Mouse (Mus musculus) right cerebral cortex, adult 18-20 months (tissue): Measurements from ENCODE around the gene Por.

Experiments used
- DNase-seq: peaks from one replicate; pipeline ENCODE4 v3.0.0; 2022; ENCODE audit warnings: mixed read lengths

The Por gene

GRCm38 (mm10) chr5:135730278-135730677 is 60.4 kb downstream of the Por start:
- no peak for DNase-seq

DNA sequence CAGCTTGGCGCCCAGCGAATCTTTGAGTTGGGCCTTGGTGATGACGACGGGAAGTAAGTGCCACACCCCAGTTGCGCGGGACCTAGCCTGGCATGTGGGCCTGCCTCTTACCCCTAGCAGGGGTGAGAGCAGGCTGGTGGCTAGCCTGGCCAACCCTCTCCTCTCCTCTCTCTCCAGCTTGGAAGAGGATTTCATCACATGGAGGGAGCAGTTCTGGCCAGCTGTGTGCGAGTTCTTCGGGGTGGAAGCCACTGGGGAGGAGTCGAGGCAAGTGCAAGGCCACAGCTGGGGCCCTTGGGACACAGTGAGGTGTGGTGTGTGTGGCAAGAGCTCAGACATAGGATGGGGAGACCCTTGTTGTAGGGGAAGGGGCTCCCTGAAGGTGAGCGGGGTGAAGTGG is 61.1 kb downstream of the Por start:
- no peak for DNase-seq

GRCm38 (mm10) chr5:135731322-135731721 is 61.5 kb downstream of the Por start:
- DNase-seq: no peak

DNA sequence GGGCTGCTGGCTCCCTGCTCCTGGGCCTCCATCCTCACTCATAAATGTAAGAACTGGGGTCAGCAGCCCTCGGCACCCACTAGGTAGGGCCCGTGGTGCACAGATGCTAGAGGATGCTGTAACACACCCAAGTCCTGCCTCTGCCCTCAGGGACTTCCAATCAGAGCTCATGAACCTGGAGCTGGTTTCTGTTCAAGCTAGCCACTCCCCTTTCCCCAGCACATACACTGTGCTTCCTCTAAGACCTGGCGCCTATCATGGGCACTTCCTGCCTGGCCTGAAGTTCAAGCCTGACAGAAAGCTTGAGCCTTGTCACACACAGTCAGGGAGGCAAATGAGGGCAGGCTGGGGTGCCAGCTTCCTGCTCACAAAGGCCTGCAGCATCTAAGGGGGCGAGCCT is 63.2 kb downstream of the Por start:
- DNase-seq: no peak

GRCm38 (mm10) chr5:135734057-135734680 is 64.3 kb downstream of the Por start:
- DNase-seq: no peak

DNA sequence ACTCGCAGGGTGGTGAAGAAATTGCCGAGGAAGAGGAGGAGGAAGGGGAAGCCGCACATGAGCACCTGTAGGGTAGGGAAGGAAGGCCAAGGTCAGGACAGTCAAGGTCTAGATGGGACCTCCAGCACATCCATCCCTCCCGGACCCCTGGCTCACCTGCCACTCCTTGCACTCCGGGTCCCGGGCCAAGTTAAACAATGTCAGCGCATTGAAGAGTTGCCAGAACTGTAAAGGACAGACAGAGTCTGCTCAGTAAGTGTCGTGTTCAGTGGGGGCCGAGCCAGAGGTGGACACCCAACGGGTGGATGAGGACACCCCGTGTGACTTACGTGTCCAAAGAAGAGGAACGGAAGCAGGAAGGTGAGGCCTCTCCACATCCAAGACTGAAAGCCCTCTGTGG is 65.9 kb downstream of the Por start:
- DNase-seq: no peak

- DNase-seq: no peak
Observed at GRCm38 (mm10) chr5:135736544-135736943, 66.7 kb downstream of the Por start.

DNA sequence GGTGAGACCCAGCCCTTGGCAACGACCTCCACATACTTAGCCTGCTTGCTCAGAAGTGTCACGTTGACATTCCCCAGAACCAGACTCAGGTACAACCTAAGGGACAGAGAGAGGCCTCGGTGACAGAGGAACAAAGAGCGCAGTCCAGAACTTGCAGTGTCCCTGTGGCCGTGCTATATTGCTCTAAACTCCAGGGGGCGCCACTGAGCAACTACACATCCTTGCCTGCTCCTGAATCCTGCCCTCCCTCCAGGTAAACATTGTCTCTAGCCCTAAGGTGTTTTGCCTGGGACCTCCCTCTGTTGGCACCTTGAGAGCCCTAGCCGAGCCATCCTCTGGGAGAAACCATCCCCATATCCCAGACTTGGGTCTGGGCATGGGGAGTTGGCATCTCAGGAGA is 67.3 kb downstream of the Por start:
- DNase-seq: no peak

DNA sequence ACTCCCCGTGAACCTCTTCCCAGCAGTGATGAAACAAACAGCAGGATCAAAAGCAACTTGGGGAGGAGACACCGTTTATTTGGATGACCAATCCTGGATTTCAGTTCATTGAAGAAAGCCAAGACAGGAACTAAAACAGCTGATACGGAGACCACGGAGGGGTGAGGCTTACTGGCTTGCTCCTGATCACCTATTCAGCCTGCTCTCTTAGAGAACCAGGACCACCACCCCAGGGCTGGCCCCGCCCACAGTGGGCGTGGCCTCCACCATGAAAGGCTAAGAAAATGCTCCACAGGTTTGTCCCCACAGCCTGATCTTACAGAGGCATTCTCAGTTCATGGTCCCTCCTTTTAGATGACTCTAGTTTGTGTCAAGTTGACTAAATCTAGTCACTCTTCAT is 68.4 kb downstream of the Por start:
- no peak for DNase-seq

- DNase-seq: no peak
Observed at GRCm38 (mm10) chr5:135742156-135742555, 72.3 kb downstream of the Por start.

DNA sequence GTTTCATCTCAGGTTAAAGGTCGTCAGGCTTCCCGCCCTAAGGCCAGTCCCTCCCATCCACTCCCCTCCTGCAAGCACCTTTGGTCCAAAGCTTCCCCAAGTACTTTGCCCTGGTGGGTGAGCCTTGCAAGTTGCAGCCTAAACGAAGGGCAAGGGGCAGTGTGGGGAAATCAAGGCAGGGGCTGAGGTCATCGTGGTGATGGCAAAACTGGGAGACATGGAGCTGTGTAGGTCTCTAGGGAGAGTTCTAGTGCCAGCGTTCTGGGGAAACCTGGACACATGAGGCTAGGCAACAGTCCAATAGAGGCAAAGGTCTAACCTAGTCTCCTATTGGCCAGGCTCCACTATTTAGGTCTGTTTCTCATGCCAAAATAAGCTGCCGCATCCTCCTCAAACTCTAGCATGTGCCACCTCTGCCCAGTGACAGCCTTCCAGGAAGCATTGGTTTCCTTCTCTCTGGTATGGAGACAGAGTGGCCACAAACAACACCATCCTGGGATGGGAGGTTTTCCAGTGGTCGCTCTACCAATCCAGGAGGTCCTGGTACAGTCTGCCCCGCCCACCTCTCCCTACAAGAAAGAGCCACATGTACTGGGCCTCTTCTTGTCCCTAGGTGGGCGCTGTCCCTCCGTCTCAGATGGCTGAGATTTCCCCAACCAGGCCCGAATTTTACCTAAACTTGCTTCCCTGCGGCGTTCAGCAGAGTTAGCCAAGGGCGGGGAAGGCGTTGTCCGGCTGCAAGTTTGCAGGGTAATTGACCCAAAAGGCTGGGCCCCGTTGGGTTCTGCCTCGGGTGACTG is 73.3 kb downstream of the Por start:
- DNase-seq: no peak

DNA sequence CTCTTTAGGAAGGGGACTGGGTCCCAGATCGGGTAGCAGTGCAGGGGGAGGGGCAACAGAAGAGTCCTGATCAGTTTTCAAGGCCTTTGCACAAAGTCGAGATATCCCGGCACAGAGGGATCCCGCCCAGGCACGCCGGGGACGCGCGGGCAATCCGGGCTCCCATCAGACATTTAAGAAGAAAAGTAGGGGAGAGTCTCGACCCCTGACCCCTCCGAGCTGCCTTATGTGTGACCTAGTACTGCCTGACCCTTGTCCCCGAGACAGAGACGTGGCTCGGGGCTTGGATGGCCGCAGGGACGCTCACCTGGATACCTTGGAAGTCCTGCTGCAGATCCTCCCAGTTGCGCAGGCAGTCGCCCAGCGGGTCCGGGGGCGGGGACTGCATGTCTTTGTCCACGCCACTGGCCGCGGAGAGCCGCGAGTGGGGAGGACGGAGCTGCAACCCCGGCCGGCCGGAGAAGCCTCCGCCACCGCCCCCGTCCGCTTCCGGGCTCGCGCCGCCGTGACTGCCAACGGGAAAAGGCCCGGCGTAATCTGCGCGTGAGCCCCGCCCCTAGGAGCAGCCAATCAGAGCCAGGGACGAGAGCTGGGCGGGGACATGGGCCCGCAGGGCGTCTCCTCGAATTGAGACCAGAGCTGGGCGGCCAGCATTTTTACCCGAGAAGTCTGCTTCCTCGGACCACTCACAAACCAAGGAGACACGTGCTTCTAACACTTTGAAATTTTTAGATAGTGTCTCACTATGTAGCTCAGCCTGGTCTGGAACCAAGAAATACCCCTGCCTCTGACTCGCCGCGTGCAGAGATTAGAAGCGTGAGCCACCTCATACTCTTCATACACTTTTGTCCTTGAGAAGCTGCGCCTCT is 74.1 kb downstream of the Por start, which contains the start of gene Tmem120a:
Gene Tmem120a, minus strand, starts transcription at position 708 of the 869 bp plus-strand sequence.
- peak; percentile 95 for DNase-seq

DNA sequence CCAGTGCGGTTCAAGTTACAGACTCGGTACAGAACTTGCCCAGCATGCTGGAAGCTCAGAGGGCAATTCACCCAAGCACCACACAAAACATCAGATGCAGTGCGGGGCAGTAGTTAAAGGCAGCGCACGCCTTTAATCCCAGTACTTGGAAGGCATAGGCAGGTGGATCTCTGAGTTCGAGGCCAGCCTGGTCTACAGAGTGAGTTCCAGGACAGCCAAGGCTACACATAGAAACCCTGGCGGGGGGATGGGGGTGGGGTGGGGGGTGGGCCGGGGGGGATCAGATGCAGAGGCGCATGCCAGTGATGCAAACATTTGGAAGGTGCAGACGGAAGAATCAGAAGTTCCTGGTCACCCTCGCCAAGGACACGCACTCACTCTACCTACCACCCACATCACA is 74.9 kb downstream of the Por start:
- DNase-seq: no peak

GRCm38 (mm10) chr5:135751041-135751440 is 81.2 kb downstream of the Por start:
- DNase-seq: no peak

DNA sequence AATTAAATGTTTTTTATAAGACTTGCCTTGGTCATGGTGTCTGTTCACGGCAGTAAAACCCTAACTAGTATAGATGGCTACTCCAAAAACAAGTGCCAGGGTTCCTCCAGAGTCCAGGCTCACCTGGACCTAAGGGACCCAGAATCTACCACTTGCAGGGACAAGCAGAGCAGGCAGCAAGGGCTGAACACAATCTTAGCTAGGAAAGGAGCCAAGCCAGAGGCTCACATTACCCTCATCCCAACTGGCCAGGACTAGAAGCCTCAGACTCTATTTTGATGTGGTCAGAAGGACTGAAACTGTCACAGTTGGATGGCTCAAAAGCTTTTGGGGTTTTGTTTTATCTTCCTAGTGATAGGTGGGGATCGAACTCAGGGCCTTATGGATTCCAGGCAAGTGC is 81.8 kb downstream of the Por start:
- DNase-seq: no peak

DNA sequence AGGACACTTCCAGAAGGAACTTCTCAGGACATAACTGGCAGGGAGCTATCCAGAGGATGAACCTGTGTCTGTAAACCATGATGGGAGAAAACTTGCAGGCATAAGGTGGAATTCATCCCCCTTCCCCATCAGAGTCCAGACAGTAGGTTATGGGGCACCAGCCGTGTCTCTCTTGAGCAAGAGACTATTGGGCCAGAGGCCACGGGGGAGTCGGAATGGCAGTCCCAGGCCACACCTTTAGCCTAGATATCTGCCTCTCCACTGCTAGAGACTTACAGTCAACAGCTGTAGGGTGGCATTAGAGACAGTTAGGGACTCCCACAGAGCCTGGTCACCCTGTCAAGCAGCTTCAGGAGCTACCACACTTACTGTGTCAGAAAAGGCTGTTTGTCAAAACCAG is 92.0 kb downstream of the Por start:
- DNase-seq: no peak

- DNase-seq: peak; percentile 49
Observed at GRCm38 (mm10) chr5:135763526-135763925, 93.7 kb downstream of the Por start.

GRCm38 (mm10) chr5:135764971-135765370 is 95.1 kb downstream of the Por start:
- DNase-seq: no peak

GRCm38 (mm10) chr5:135772519-135772918 is 102.7 kb downstream of the Por start:
- DNase-seq: no peak

DNA sequence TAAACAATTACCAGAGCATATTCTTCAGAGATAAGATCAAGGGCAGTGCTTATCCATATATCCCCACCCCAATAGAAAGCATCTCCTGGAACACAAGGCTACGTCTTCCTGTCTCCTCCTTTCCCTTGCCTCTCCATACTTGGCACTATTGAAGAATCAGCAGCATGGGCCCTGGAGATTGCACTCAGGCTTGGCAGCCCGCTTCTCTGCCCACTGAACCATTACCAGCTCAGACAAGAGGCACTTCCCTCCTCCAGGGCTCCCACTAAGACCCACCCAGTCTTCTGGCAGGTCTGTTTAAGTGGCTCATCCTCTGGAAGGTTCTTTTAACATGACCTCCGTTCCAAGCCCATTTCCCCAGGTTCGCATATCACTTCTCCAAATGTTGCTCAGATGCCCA is 106.7 kb downstream of the Por start:
- DNase-seq: no peak

DNA sequence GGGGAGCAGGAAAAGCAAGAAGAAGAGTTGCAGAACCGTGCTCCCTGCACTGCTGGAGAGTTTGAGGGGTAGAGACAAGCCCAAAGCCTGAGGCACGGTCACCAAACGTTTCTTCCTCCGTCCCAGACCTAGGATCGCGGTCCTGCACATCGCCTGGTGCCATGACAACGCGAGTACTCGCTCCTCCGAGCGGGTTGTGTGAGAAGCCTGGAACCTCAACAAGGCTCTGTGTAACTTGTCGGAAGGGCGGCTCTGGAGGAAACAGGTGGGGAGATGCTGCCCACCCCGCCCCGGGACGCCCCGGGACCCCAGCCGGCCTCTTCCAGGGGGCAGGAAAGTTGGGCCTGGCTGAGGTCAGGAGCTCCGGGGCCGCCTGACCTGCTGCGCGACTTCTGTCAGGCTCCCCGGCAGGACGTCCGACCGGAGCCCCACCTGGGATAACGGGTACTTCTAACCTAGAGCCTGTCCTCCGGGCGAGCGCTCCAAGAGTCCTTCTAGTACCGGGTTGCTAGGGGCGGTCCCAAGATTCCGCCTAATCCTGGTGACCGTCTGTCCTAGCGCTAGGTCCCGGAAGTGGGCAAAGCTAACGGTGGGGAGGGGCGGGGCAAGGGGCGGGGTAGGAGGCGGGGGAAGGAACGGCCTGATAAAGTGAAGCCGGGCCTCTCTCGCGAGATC is 108.1 kb downstream of the Por start, which contains the start of gene Styxl1:
Gene Styxl1, minus strand, starts transcription at position 590 of the 675 bp plus-strand sequence.
- no peak for DNase-seq

- peak; percentile 100 for DNase-seq
Observed at GRCm38 (mm10) chr5:135778471-135779445, 108.9 kb downstream of the Por start, which contains the start of gene Mdh2. Gene Mdh2, plus strand, starts transcription at chr5:135778480.
